Mouse (Mus musculus): ENCODE measurements at regions not wholly inside any gene's neighbourhood (a gene's known extent, or its start where the extent isn't known, plus 50 kb on each side); places are given as distances from the start of the nearest gene placed in this dataset.

DNA sequence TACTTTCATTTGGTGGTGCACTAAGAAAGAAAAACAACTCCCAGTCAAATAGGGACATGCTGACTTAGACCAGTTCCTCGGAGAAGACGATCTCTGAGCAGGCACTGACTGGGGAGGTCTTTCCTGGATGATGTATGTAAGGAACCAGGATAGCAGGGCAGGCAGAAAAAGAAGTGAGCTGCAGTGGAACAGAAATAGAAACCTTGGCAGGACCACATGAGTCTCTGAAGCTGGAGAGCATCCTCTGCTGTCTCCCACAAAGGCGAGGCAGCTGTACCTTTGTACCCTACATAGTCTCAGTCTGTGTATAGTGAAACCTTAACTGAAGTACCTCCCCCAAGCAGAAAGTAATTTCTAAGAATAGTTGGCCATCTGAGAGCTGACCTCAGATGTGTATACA lies 104.4 kb upstream of the Gm37988 start:
- no peak for TF ChIP-seq CTCF (IDR thresholded peaks at IDR 0.05; ENCODE audit: borderline replicate concordance, insufficient read depth, low read depth, low read length)
- TF ChIP-seq POLR2A (IDR thresholded peaks at IDR 0.05; ENCODE audit: borderline replicate concordance, insufficient read depth, low read length) = no peak
